Mouse (Mus musculus) thymus, adult 2 months (tissue): ENCODE measurements around the gene Msn.

Experiments used
- CTCF ChIP-seq: fragments of 200-500 bp; IDR thresholded peaks from 2 replicates; pipeline ENCODE4 v1.5.1; 2012; ENCODE audit warnings: mild to moderate bottlenecking, control low read depth, low read length, moderate library complexity, borderline replicate concordance; ENCODE audit not compliant: control insufficient read depth, poor library complexity, insufficient read depth; ENCODE audit errors: extremely low read depth
- POLR2A ChIP-seq: fragments of 200-500 bp; IDR thresholded peaks from 2 replicates; pipeline ENCODE4 v1.6.1; 2012; ENCODE audit warnings: mild to moderate bottlenecking, low read length, control low read depth, moderate library complexity; ENCODE audit not compliant: control insufficient read depth, poor library complexity, insufficient read depth; ENCODE audit errors: extremely low read depth

- TF ChIP-seq POLR2A = no peak
- TF ChIP-seq CTCF = no peak
Observed at GRCm38 (mm10) chrX:96162571-96162970, 66.7 kb downstream of the Msn start.
